In the genomic region with DNA sequence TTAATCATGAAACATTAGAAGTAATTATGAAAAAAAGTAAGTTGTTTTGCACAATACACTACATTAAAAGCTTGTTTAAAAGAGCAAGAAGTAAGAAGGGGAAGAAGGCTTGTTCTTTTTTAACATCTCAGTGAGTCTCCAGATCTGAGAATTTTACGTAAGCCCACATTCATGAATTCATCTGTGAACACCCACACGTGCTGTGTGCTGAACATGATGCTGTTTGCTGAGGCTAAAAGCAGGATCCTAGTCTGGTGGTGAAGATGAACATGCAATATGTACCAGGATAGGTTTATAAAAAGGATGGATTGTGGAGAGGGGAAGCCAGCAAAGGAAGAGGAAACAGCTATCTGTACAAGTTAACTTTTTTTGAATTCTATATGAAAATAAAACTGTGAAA, we compare ENCODE assay signal across 25 mouse cellular contexts.
DNase-seq lines count a peak whose midpoint lies in the region; ATAC-seq lines count a peak whose summit lies in the region.
"Had no signal": no experiment of that assay in that cellular context is flagged by ENCODE, and none has a peak within 500 bp of the region (broad histone marks: within the 10 kb centered on the region; RNA-seq: fewer than 3 reads in every experiment).

No protein-coding gene starts in this region.

- H3K4me3 ChIP-seq in hindbrain, embryonic 12.5 days, result no peak overlapping the region
- H3K4me3 ChIP-seq: embryonic facial prominence, embryonic 13.5 days; erythroblast, embryonic 14.5 days; forebrain, embryonic 12.5 days; heart, embryonic 10.5 days; limb, embryonic 15.5 days; liver, embryonic 15.5 days; midbrain, embryonic 12.5 days had no signal

- DNase-seq in right cerebral cortex, adult 2 months (ENCODE audit: low spot score in 2 of 2), result peak; percentile 48 to 56
- no peak for DNase-seq in right cerebral cortex, postnatal 4 days
- DNase-seq in layer of hippocampus, adult 9-10 months (ENCODE audit: low spot score), result peak; percentile 37
- peak; percentile 51 to 81 for DNase-seq in left cerebral cortex, postnatal 14 days (ENCODE audit: low spot score in 2 of 2)
- DNase-seq in telencephalon, adult 2 months (ENCODE audit: low read depth, low spot score), result peak; percentile 89
- no peak for DNase-seq in lung, postnatal 10 days
- DNase-seq in adrenal gland, postnatal 36 days, result no peak
- DNase-seq: adrenal gland, postnatal 10 days; cerebellum, adult 8-10 months; cerebellum, postnatal 36 days; embryo, embryonic 11 days; gastrocnemius, postnatal 10 days; kidney, adult 9 months; kidney, postnatal 25 days; thymus, postnatal 25 days had no signal

- no peak overlapping the region for H3K9ac ChIP-seq in hindbrain, embryonic 12.5 days
- H3K9ac ChIP-seq: embryonic facial prominence, embryonic 13.5 days; forebrain, embryonic 12.5 days; limb, embryonic 15.5 days; liver, embryonic 15.5 days; midbrain, embryonic 12.5 days had no signal

- no peaks in the 10 kb centered on the region for H3K27me3 ChIP-seq in hindbrain, embryonic 12.5 days
- H3K27me3 ChIP-seq: embryonic facial prominence, embryonic 13.5 days; forebrain, embryonic 12.5 days; limb, embryonic 15.5 days; liver, embryonic 15.5 days; midbrain, embryonic 12.5 days had no signal

- no peaks in the 10 kb centered on the region for H3K4me1 ChIP-seq in hindbrain, embryonic 12.5 days
- H3K4me1 ChIP-seq: embryonic facial prominence, embryonic 13.5 days; forebrain, embryonic 12.5 days; heart, embryonic 10.5 days; limb, embryonic 15.5 days; liver, embryonic 15.5 days; midbrain, embryonic 12.5 days had no signal

- no peaks in the 10 kb centered on the region for H3K36me3 ChIP-seq in hindbrain, embryonic 12.5 days
- H3K36me3 ChIP-seq: embryonic facial prominence, embryonic 13.5 days; forebrain, embryonic 12.5 days; heart, embryonic 10.5 days; limb, embryonic 15.5 days; liver, embryonic 15.5 days; midbrain, embryonic 12.5 days had no signal

- 82% methylated on average over 2 of the region's 2 CpGs for WGBS in hindbrain, embryonic 12.5 days

- no peak overlapping the region for H3K4me2 ChIP-seq in hindbrain, embryonic 12.5 days (replicated peaks)
- H3K4me2 ChIP-seq: embryonic facial prominence, embryonic 13.5 days; forebrain, embryonic 12.5 days; limb, embryonic 15.5 days; liver, embryonic 15.5 days; midbrain, embryonic 12.5 days had no signal

- ATAC-seq in hindbrain, embryonic 12.5 days (ENCODE audit: low FRiP score), result no peak
- ATAC-seq: hindbrain, postnatal 0 days; intestine, embryonic 16.5 days had no signal

- no peaks in the 10 kb centered on the region for H3K9me3 ChIP-seq in hindbrain, embryonic 12.5 days (replicated peaks)
- H3K9me3 ChIP-seq: embryonic facial prominence, embryonic 13.5 days; forebrain, embryonic 12.5 days; heart, embryonic 10.5 days; limb, embryonic 15.5 days; liver, embryonic 15.5 days; midbrain, embryonic 12.5 days had no signal

- H3K27ac ChIP-seq in hindbrain, embryonic 12.5 days, result no peak overlapping the region
- H3K27ac ChIP-seq: embryonic facial prominence, embryonic 13.5 days; forebrain, embryonic 12.5 days; heart, embryonic 10.5 days; hindbrain, postnatal 0 days; limb, embryonic 15.5 days; liver, embryonic 15.5 days; midbrain, embryonic 12.5 days had no signal

- intact Hi-C loops in left cerebral cortex, postnatal 14 days (cut with DNase I), result loop anchor here (5.0 to 10.0 kb wide), 2 partner anchors 119 to 136 kb away; no protein-coding TSS in a partner anchor

Comparison
In these comparisons a context has a peak if more than half of its experiments do, and no peak if none do; other contexts are left out.
1. DNase-seq: peak in right cerebral cortex, adult 2 months (2 of 2), layer of hippocampus, adult 9-10 months (single experiment), left cerebral cortex, postnatal 14 days (2 of 2) and telencephalon, adult 2 months (single experiment); none in right cerebral cortex, postnatal 4 days (single experiment), lung, postnatal 10 days (single experiment) and adrenal gland, postnatal 36 days (0 of 2).